Mouse (Mus musculus): Measurements from ENCODE around the gene Tmem125. TPM values are rescaled to one million over a fixed set of nuclear protein-coding genes. Genes with fewer than 3 reads are reported as not detected.
A peak's percentile ranks its signal among the peaks of the same experiment; 100 is the strongest.

The Tmem125 gene
- polyA plus RNA-seq, 1 experiment from 2014 or later = not detected

DNA sequence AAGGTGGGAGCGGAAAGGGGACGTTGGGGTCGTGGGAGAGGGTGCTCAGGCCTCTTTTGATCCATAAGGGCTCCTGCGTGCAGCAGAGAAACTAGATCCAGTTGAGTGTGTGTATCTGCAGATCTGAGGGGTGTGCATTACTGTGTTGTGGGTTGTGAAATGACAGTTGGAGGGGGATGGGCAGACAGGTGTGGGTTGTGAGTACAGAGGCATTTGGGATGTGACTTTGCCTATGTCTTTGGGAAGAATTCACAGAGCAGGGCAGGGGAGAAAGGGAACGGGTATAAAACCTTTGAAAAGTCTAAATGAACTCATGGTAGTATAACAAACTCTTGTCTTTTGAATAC, 16.5 kb downstream of the Tmem125 start:
- H3K27me3 ChIP-seq (replicated peaks; ENCODE audit: control insufficient read depth, insufficient read depth, low read length) = no peaks in the 10 kb centered on the region
- ATAC-seq (no peak), DNase-seq (ENCODE audit: low spot score) (no peak)
- no peaks in the 10 kb centered on the region for H3K36me3 ChIP-seq (ENCODE audit: control insufficient read depth, insufficient read depth, low read length)
- WGBS = 32% methylated on average over 5 of the region's 5 CpGs
- no peaks in the 10 kb centered on the region for H3K4me1 ChIP-seq (ENCODE audit: control insufficient read depth, insufficient read depth, low read length)
- no peaks in the 10 kb centered on the region for H3K9me3 ChIP-seq (replicated peaks; ENCODE audit: control insufficient read depth, low read length)
- H3K4me3 ChIP-seq (ENCODE audit: low read depth, low read length) = no peak overlapping the region
- no peak overlapping the region for H3K9ac ChIP-seq (ENCODE audit: low read length)
- no peak overlapping the region for H3K27ac ChIP-seq (ENCODE audit: low read depth, low read length)
- no peak overlapping the region for H3K4me2 ChIP-seq (ENCODE audit: low read length)

DNA sequence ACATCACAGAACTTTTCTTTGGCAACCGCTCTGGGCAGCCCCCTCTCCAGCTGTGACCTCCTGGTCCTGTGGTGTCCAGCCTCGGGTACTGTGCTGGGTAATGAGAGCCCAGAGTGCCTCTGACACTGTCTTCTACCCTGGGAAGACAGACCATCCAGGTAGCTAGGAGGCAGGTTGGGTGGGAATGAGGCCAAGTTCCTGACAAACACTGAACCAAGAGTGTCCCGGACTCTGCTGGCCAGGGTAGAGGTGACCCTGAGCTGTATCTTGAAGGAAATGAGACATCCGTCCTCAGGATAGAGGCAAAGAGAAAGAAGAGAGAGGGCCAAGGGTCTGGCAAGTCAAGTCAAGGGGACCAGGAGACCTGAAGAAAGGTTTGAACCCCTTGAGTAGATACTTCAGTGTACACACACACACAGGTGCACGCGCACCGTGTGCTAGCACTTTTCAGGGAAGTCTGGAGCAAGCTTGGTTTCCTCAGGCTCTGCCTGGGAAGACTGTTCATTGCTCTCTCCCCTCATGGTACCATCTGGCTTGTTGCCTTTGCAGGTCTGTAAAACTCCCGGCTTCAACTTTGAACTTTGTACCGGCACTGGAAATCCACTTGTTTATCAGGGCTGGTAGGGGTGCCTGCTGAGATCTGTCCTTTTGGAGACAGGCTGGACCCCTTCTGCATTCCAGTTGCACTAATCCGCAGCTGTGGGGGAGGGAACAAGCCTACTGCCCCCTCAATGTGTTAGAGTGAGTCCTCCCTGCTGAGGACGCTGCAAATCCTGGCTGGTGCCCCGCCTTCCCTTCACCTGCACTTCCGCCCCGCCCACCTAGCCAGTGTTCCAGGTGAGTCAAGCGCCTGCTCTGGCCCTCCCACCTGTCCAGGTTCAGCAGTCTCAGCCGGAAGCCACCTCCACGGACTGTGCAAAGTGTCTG, 17.2 kb downstream of the Tmem125 start, which contains the start of gene 2610528J11Rik:
2610528J11Rik (plus strand) TSS at position 592 of the 927 bp plus-strand sequence.
- H3K36me3 ChIP-seq (ENCODE audit: control insufficient read depth, insufficient read depth, low read length) = no peaks in the 10 kb centered on the region
- no peak within 1 kb of the TSS for H3K4me2 ChIP-seq (ENCODE audit: low read length)
- H3K9me3 ChIP-seq (replicated peaks; ENCODE audit: control insufficient read depth, low read length) = no peaks in the 10 kb centered on the region
- H3K27ac ChIP-seq (ENCODE audit: low read depth, low read length) = no peak within 1 kb of the TSS
- 30% methylated on average over 17 of the region's 17 CpGs for WGBS
- no peaks in the 10 kb centered on the region for H3K4me1 ChIP-seq (ENCODE audit: control insufficient read depth, insufficient read depth, low read length)
- H3K9ac ChIP-seq (ENCODE audit: low read length) = no peak within 1 kb of the TSS
- ATAC-seq (no peak), DNase-seq (ENCODE audit: low spot score) (no peak)
- no peak within 1 kb of the TSS for H3K4me3 ChIP-seq (ENCODE audit: low read depth, low read length)
- no peaks in the 10 kb centered on the region for H3K27me3 ChIP-seq (replicated peaks; ENCODE audit: control insufficient read depth, insufficient read depth, low read length)

DNA sequence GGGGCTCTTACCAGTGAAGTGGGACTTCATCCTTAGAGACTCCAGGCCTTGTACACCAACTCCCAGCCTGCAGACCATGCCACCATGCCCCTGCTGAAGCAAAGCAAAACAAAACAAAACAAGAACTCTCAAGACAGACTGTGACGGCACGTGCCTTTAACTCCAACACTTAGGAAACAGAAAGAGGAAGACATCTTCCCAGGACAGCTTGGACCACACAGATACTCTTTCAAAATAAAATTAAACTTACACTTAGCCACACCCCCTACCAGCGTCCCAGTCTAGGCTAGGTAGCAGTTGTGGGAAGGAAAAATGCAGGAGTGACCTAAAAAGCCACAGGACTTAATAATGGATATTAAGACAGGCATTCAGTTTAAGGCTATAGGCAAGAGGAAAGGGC, 18.1 kb downstream of the Tmem125 start:
- Histone ChIP-seq H3K9me3 (replicated peaks; ENCODE audit: control insufficient read depth, low read length) (no peaks in the 10 kb centered on the region), H3K36me3 (ENCODE audit: control insufficient read depth, insufficient read depth, low read length) (no peaks in the 10 kb centered on the region), H3K27ac (ENCODE audit: low read depth, low read length) (no peak overlapping the region), H3K27me3 (replicated peaks; ENCODE audit: control insufficient read depth, insufficient read depth, low read length) (no peaks in the 10 kb centered on the region), H3K4me3 (ENCODE audit: low read depth, low read length) (no peak overlapping the region), H3K4me2 (ENCODE audit: low read length) (no peak overlapping the region), H3K4me1 (ENCODE audit: control insufficient read depth, insufficient read depth, low read length) (no peaks in the 10 kb centered on the region), H3K9ac (ENCODE audit: low read length) (no peak overlapping the region)
- ATAC-seq (no peak), DNase-seq (ENCODE audit: low spot score) (no peak)
- WGBS = 68% methylated on average over 3 of the region's 3 CpGs

DNA sequence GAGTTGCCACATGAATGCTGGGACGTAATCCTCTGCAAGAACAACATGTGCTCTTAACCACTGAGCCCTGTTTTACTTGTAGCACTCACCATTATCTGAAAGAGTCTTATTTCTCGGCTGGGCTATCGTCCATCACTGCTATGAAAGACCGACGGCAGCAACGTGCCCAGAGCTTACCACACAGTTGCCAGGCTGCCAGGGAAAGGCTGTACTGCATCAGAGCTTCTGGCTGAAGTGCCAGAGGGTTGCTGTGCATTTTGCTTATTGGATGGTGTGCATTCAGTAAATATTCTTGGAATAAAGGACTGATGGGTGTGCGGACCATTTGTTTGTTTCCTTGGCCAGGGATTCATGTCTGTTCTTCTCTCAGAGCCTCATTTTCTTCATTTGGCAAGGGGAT, 19.9 kb downstream of the Tmem125 start:
- H3K4me2 ChIP-seq (ENCODE audit: low read length) = no peak overlapping the region
- no peaks in the 10 kb centered on the region for H3K36me3 ChIP-seq (ENCODE audit: control insufficient read depth, insufficient read depth, low read length)
- no peak overlapping the region for H3K9ac ChIP-seq (ENCODE audit: low read length)
- no peak overlapping the region for H3K4me3 ChIP-seq (ENCODE audit: low read depth, low read length)
- H3K27me3 ChIP-seq (replicated peaks; ENCODE audit: control insufficient read depth, insufficient read depth, low read length) = no peaks in the 10 kb centered on the region
- 77% methylated on average over 7 of the region's 7 CpGs for WGBS
- no peak for ATAC-seq
- no peaks in the 10 kb centered on the region for H3K9me3 ChIP-seq (replicated peaks; ENCODE audit: control insufficient read depth, low read length)
- peak; percentile 27 for DNase-seq (ENCODE audit: low spot score)
- no peaks in the 10 kb centered on the region for H3K4me1 ChIP-seq (ENCODE audit: control insufficient read depth, insufficient read depth, low read length)
- no peak overlapping the region for H3K27ac ChIP-seq (ENCODE audit: low read depth, low read length)

DNA sequence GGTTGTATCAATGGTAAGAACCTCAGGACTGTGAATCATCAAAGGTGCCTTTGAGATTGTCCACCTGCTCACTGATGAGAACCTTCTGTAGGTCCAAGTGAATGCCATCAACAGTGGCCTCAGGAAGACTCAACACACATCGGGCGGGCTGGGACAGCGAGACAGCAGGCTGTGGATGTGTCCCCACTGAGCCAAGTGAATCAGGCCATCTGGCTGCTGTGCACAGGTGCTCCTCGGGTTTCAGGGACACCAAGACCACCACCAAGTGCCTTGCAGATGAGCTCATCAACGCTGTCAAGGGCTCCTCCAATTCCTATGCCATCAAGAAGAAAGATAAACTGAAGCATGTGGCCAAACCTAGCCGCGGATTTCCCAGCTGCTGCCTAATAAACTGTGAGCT, 21.6 kb downstream of the Tmem125 start:
- no peak for DNase-seq (ENCODE audit: low spot score)
- Histone ChIP-seq H3K36me3 (ENCODE audit: control insufficient read depth, insufficient read depth, low read length) (no peaks in the 10 kb centered on the region), H3K4me3 (ENCODE audit: low read depth, low read length) (no peak overlapping the region), H3K4me2 (ENCODE audit: low read length) (no peak overlapping the region), H3K27ac (ENCODE audit: low read depth, low read length) (no peak overlapping the region), H3K27me3 (replicated peaks; ENCODE audit: control insufficient read depth, insufficient read depth, low read length) (no peaks in the 10 kb centered on the region), H3K9me3 (replicated peaks; ENCODE audit: control insufficient read depth, low read length) (no peaks in the 10 kb centered on the region), H3K9ac (ENCODE audit: low read length) (no peak overlapping the region), H3K4me1 (ENCODE audit: control insufficient read depth, insufficient read depth, low read length) (no peaks in the 10 kb centered on the region)
- ATAC-seq = no peak
- WGBS = 89% methylated on average over 7 of the region's 7 CpGs

DNA sequence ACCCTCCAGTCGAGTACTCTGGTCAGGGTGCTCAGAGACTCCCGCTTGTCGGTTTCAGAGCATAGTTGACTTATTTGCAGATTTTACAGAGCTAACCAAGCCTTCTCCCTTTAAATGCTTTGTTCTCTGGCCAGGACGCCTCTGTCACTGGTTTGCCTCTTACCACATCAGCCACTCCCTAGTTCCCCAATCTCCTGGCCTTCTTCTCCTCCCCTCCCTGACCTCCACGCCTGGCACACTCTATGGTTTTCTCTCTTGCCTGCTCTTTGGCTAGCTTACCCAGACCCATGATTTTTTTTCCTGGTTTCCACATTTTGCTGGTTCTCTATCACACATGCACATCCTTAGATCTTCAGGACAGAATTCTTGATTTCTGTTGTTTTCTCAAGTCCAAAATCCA, 25.6 kb downstream of the Tmem125 start:
- no peak overlapping the region for H3K27ac ChIP-seq (ENCODE audit: low read depth, low read length)
- H3K4me1 ChIP-seq (ENCODE audit: control insufficient read depth, insufficient read depth, low read length) = 0 out of 2 replicates have a peak, but pooled peaks cover 3% of the 10 kb centered on the region
- no peak overlapping the region for H3K4me2 ChIP-seq (ENCODE audit: low read length)
- no peak overlapping the region for H3K9ac ChIP-seq (ENCODE audit: low read length)
- no peak overlapping the region for H3K4me3 ChIP-seq (ENCODE audit: low read depth, low read length)
- no peaks in the 10 kb centered on the region for H3K36me3 ChIP-seq (ENCODE audit: control insufficient read depth, insufficient read depth, low read length)
- 72% methylated on average over 5 of the region's 5 CpGs for WGBS
- H3K27me3 ChIP-seq (replicated peaks; ENCODE audit: control insufficient read depth, insufficient read depth, low read length) = no peaks in the 10 kb centered on the region
- ATAC-seq (no peak), DNase-seq (ENCODE audit: low spot score) (no peak)
- no peaks in the 10 kb centered on the region for H3K9me3 ChIP-seq (replicated peaks; ENCODE audit: control insufficient read depth, low read length)

DNA sequence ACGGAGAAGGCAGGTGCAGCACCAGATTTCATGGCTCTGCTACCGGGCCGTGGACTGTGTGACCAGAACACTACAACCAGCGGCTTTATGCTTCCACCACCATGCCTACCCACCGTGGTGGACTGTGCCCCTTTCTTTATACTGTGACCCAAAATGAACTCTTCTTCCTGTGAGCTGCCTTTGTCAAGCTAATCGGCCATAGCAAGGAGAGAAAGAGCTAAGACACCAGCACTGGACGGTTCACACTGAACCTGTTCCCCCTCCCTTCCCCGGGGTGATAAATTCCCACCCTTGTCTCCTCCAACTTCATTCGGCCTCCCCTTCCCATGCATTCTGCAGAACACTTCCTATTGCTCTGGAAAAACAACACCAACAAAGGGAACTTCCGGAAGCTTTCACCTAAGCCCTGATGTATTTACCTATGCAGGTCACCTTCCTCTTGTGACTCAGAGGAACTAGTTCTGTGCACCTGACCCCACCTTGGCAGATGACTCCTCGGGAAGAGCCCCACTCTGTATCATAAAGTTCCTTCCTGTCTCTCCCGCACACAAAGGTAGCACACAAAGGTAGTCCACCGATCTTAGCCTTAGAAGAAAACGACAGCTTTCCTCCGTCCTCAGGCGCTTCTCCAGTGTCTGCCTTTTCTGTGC, 26.2 kb downstream of the Tmem125 start:
- DNase-seq (ENCODE audit: low spot score) = no peak
- no peak overlapping the region for H3K27ac ChIP-seq (ENCODE audit: low read depth, low read length)
- no peak overlapping the region for H3K4me3 ChIP-seq (ENCODE audit: low read depth, low read length)
- H3K4me2 ChIP-seq (ENCODE audit: low read length) = no peak overlapping the region
- 41% methylated on average over 16 of the region's 16 CpGs for WGBS
- no peak overlapping the region for H3K9ac ChIP-seq (ENCODE audit: low read length)
- 0 out of 2 replicates have a peak, but pooled peaks cover 3% of the 10 kb centered on the region for H3K4me1 ChIP-seq (ENCODE audit: control insufficient read depth, insufficient read depth, low read length)
- no peaks in the 10 kb centered on the region for H3K9me3 ChIP-seq (replicated peaks; ENCODE audit: control insufficient read depth, low read length)
- no peaks in the 10 kb centered on the region for H3K27me3 ChIP-seq (replicated peaks; ENCODE audit: control insufficient read depth, insufficient read depth, low read length)
- no peaks in the 10 kb centered on the region for H3K36me3 ChIP-seq (ENCODE audit: control insufficient read depth, insufficient read depth, low read length)
- ATAC-seq = no peak

DNA sequence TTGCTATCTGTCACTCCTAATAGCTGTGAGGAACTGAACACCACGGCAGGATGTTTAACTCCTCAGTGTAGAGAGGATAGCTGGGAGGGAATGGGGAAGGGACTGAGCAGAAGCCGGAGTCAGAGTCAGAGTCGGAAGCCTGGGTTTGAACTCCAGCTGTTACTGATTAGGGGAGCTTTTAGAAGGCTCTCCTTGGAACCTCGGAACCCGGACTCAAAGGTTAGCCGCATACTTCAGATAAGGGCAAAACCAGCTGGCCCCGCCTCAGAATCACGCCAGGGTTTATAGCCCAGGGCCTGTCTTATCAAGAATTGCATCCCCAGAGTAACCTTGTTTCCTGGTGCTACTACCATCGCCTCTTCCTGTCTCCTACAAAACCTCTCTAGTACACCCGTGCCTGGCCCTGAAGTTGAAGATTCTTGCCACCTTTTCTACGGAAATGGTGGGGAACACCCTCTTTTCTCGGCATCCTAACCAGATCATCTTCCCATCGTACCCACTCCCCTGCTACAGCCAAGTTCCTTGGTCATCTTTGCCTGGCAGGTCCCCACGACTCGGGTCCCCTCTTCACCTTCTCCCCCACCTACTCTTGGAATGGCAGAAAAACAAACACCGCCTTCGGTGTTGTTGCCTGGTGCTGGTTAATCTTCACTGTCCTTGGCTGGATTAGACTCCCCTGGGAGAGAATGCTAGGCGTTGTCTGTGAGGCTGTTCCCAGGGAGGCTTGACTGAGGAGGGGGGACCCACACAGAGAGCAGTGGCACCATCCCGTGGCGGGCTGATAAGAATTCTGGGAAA, 26.9 kb downstream of the Tmem125 start:
- WGBS = 33% methylated on average over 20 of the region's 20 CpGs
- Histone ChIP-seq H3K4me2 (ENCODE audit: low read length) (no peak overlapping the region), H3K9ac (ENCODE audit: low read length) (no peak overlapping the region), H3K36me3 (ENCODE audit: control insufficient read depth, insufficient read depth, low read length) (no peaks in the 10 kb centered on the region), H3K27ac (ENCODE audit: low read depth, low read length) (no peak overlapping the region), H3K4me3 (ENCODE audit: low read depth, low read length) (no peak overlapping the region), H3K27me3 (replicated peaks; ENCODE audit: control insufficient read depth, insufficient read depth, low read length) (no peaks in the 10 kb centered on the region), H3K9me3 (replicated peaks; ENCODE audit: control insufficient read depth, low read length) (no peaks in the 10 kb centered on the region), H3K4me1 (ENCODE audit: control insufficient read depth, insufficient read depth, low read length) (0 out of 2 replicates have a peak, but pooled peaks cover 3% of the 10 kb centered on the region)
- ATAC-seq (no peak), DNase-seq (ENCODE audit: low spot score) (no peak)

Measured in forebrain, embryonic 14.5 days (tissue).